Mouse (Mus musculus): Measurements from ENCODE around the gene Phf19.

GRCm38 (mm10) chr2:34874271-34874670 is 39.6 kb downstream of the Phf19 start, which contains the start of gene Cutal:
- TF ChIP-seq CTCF (IDR thresholded peaks at IDR 0.05; ENCODE audit: insufficient read depth, low read depth, low read length) (no peak), POLR2A (IDR thresholded peaks at IDR 0.05; ENCODE audit: insufficient read depth, low read depth, low read length) (no peak)

Data from olfactory bulb, adult 2 months (tissue).